Mouse (Mus musculus): ENCODE measurements around the gene Mrpl49. TPM values are rescaled to one million over a fixed set of nuclear protein-coding genes. Genes with fewer than 3 reads are reported as not detected.

Mrpl49 gene
- polyA plus RNA-seq, 1 experiment from 2014 or later = 80.2 TPM

- 86% methylated on average over 10 of the region's 10 CpGs for WGBS
- ATAC-seq (ENCODE audit: insufficient read depth) (no peak), DNase-seq (no peak)
- no peaks in the 10 kb centered on the region for H3K36me3 ChIP-seq (ENCODE audit: insufficient read depth)
- no peak overlapping the region for H3K9ac ChIP-seq
- H3K4me1 ChIP-seq (ENCODE audit: insufficient read depth) = no peaks in the 10 kb centered on the region
- no peak for TF ChIP-seq CTCF (IDR thresholded peaks at IDR 0.05; ENCODE audit: low read depth)
- H3K27ac ChIP-seq (ENCODE audit: low read depth) = no peak overlapping the region
- H3K27me3 ChIP-seq (ENCODE audit: insufficient read depth, low read length) = no peaks in the 10 kb centered on the region
- H3K9me3 ChIP-seq (ENCODE audit: low read depth, low read length) = no peaks in the 10 kb centered on the region
- no peak overlapping the region for H3K4me3 ChIP-seq (ENCODE audit: low read depth, low read length)
- H3K4me2 ChIP-seq = peak overlapping the region; percentile 88; the same call in 1 of the 2 replicates
These were observed 43.9 kb downstream of the Mrpl49 start for GRCm38 (mm10) chr19:6013691-6014090.

GRCm38 (mm10) chr19:6009137-6009536, 48.4 kb downstream of the Mrpl49 start:
- ATAC-seq (ENCODE audit: insufficient read depth) = no peak
- Histone ChIP-seq H3K4me2 (no peak overlapping the region), H3K9ac (no peak overlapping the region), H3K9me3 (ENCODE audit: low read depth, low read length) (no peaks in the 10 kb centered on the region), H3K27me3 (ENCODE audit: insufficient read depth, low read length) (no peaks in the 10 kb centered on the region), H3K4me3 (ENCODE audit: low read depth, low read length) (no peak overlapping the region), H3K27ac (ENCODE audit: low read depth) (no peak overlapping the region), H3K4me1 (ENCODE audit: insufficient read depth) (no peaks in the 10 kb centered on the region), H3K36me3 (ENCODE audit: insufficient read depth) (no peaks in the 10 kb centered on the region)
- no peak for DNase-seq
- WGBS = 81% methylated on average over 8 of the region's 8 CpGs
- TF ChIP-seq CTCF (IDR thresholded peaks at IDR 0.05; ENCODE audit: low read depth) = no peak

GRCm38 (mm10) chr19:6007013-6007412, 50.6 kb downstream of the Mrpl49 start:
- Histone ChIP-seq H3K36me3 (ENCODE audit: insufficient read depth) (no peaks in the 10 kb centered on the region), H3K27me3 (ENCODE audit: insufficient read depth, low read length) (no peaks in the 10 kb centered on the region), H3K4me1 (ENCODE audit: insufficient read depth) (no peaks in the 10 kb centered on the region), H3K27ac (ENCODE audit: low read depth) (no peak overlapping the region), H3K4me3 (ENCODE audit: low read depth, low read length) (no peak overlapping the region), H3K9me3 (ENCODE audit: low read depth, low read length) (no peaks in the 10 kb centered on the region), H3K4me2 (no peak overlapping the region), H3K9ac (no peak overlapping the region)
- ATAC-seq (ENCODE audit: insufficient read depth) = no peak
- TF ChIP-seq CTCF (IDR thresholded peaks at IDR 0.05; ENCODE audit: low read depth) = no peak
- WGBS = 80% methylated on average over 13 of the region's 13 CpGs
- no peak for DNase-seq

- WGBS = 45% methylated on average over 11 of the region's 11 CpGs
- TF ChIP-seq CTCF (IDR thresholded peaks at IDR 0.05; ENCODE audit: low read depth) = no peak
These were observed 52.0 kb downstream of the Mrpl49 start for GRCm38 (mm10) chr19:6005541-6005940.

More at GRCm38 (mm10) chr19:6005541-6005940, 52.0 kb downstream of the Mrpl49 start:
- H3K27me3 ChIP-seq (ENCODE audit: insufficient read depth, low read length) = no peaks in the 10 kb centered on the region
- no peaks in the 10 kb centered on the region for H3K4me1 ChIP-seq (ENCODE audit: insufficient read depth)
- no peak overlapping the region for H3K9ac ChIP-seq
- ATAC-seq (ENCODE audit: insufficient read depth) = no peak
- no peaks in the 10 kb centered on the region for H3K36me3 ChIP-seq (ENCODE audit: insufficient read depth)
- no peaks in the 10 kb centered on the region for H3K9me3 ChIP-seq (ENCODE audit: low read depth, low read length)
- H3K4me3 ChIP-seq (ENCODE audit: low read depth, low read length) = no peak overlapping the region
- peak; percentile 13 for DNase-seq
- H3K27ac ChIP-seq (ENCODE audit: low read depth) = no peak overlapping the region
- no peak overlapping the region for H3K4me2 ChIP-seq

Small RNA genes within 50 kb of the gene (microRNA-seq; reads per million reads assigned to microRNA genes)
- 1.7 reads per million for gene Mir6988 (ENCODE audit: borderline number of aligned reads)

Other genes with a start within 250 kb of the Mrpl49 start
- 37.9 and 42.2 TPM in 2 replicates for gene Frmd8, start 182.5 kb downstream of the Mrpl49 start, polyA plus RNA-seq (2014; fragmentation: Nextera tagmentation; extraction: Ambion mirVana)
- gene Slc25a45, start 180.0 kb downstream of the Mrpl49 start, polyA plus RNA-seq (2014; fragmentation: Nextera tagmentation; extraction: Ambion mirVana) = 2.4 TPM in 2 replicates
- gene Tigd3, start 163.6 kb downstream of the Mrpl49 start, polyA plus RNA-seq (2014; fragmentation: Nextera tagmentation; extraction: Ambion mirVana) = 2.7 and 3.8 TPM in 2 replicates
- 147 and 162 TPM in 2 replicates for gene Dpf2, start 144.8 kb downstream of the Mrpl49 start, polyA plus RNA-seq (2014; fragmentation: Nextera tagmentation; extraction: Ambion mirVana)
- 9.8 and 9.9 TPM in 2 replicates for gene Cdc42ep2, start 133.0 kb downstream of the Mrpl49 start, polyA plus RNA-seq (2014; fragmentation: Nextera tagmentation; extraction: Ambion mirVana)
- gene Pola2, start 93.6 kb downstream of the Mrpl49 start, polyA plus RNA-seq (2014; fragmentation: Nextera tagmentation; extraction: Ambion mirVana) = 88.7 and 89.3 TPM in 2 replicates
- gene Slc22a20, start 71.6 kb downstream of the Mrpl49 start, polyA plus RNA-seq (2014; fragmentation: Nextera tagmentation; extraction: Ambion mirVana) = not detected in 2 replicates
- gene Capn1, start 41.9 kb downstream of the Mrpl49 start, polyA plus RNA-seq (2014; fragmentation: Nextera tagmentation; extraction: Ambion mirVana) = 9.6 and 11.3 TPM in 2 replicates
- gene Syvn1, start 11.2 kb downstream of the Mrpl49 start, polyA plus RNA-seq (2014; fragmentation: Nextera tagmentation; extraction: Ambion mirVana) = 30.0 and 34.3 TPM in 2 replicates
- 825 and 884 TPM in 2 replicates for gene Fau, start 59 bp upstream of the Mrpl49 start, polyA plus RNA-seq (2014; fragmentation: Nextera tagmentation; extraction: Ambion mirVana)
- gene Znhit2, start 3.4 kb upstream of the Mrpl49 start, polyA plus RNA-seq (2014; fragmentation: Nextera tagmentation; extraction: Ambion mirVana) = 33.8 and 34.3 TPM in 2 replicates
- gene Tm7sf2, start 10.6 kb upstream of the Mrpl49 start, polyA plus RNA-seq (2014; fragmentation: Nextera tagmentation; extraction: Ambion mirVana) = 11.3 and 14.9 TPM in 2 replicates
- gene Vps51, start 19.4 kb upstream of the Mrpl49 start, polyA plus RNA-seq (2014; fragmentation: Nextera tagmentation; extraction: Ambion mirVana) = 63.2 and 63.5 TPM in 2 replicates
- gene Tmem262, start 22.2 kb upstream of the Mrpl49 start, polyA plus RNA-seq (2014; fragmentation: Nextera tagmentation; extraction: Ambion mirVana) = not detected in 2 replicates
- gene Gm28374, start 24.5 kb upstream of the Mrpl49 start, polyA plus RNA-seq (2014; fragmentation: Nextera tagmentation; extraction: Ambion mirVana) = 1.0 and 1.6 TPM in 2 replicates
- 68.8 and 72.3 TPM in 2 replicates for gene Zfpl1, start 27.2 kb upstream of the Mrpl49 start, polyA plus RNA-seq (2014; fragmentation: Nextera tagmentation; extraction: Ambion mirVana)
- gene Cdca5, start 27.2 kb upstream of the Mrpl49 start, polyA plus RNA-seq (2014; fragmentation: Nextera tagmentation; extraction: Ambion mirVana) = 49.0 and 52.7 TPM in 2 replicates
- gene AC131692.1, start 36.6 kb upstream of the Mrpl49 start, polyA plus RNA-seq (2014; fragmentation: Nextera tagmentation; extraction: Ambion mirVana) = 0.68 TPM in 1 of 2 replicates, not detected in the other
- 0.51 and 0.57 TPM in 2 replicates for gene Naaladl1, start 48.0 kb upstream of the Mrpl49 start, polyA plus RNA-seq (2014; fragmentation: Nextera tagmentation; extraction: Ambion mirVana)
- 55.2 and 56.5 TPM in 2 replicates for gene Sac3d1, start 60.9 kb upstream of the Mrpl49 start, polyA plus RNA-seq (2014; fragmentation: Nextera tagmentation; extraction: Ambion mirVana)
- gene Snx15, start 70.5 kb upstream of the Mrpl49 start, polyA plus RNA-seq (2014; fragmentation: Nextera tagmentation; extraction: Ambion mirVana) = 28.6 and 35.3 TPM in 2 replicates
- gene Batf2, start 83.2 kb upstream of the Mrpl49 start, polyA plus RNA-seq (2014; fragmentation: Nextera tagmentation; extraction: Ambion mirVana) = 0.18 and 0.28 TPM in 2 replicates
- gene Arl2, start 83.8 kb upstream of the Mrpl49 start, polyA plus RNA-seq (2014; fragmentation: Nextera tagmentation; extraction: Ambion mirVana) = 78.8 and 89.2 TPM in 2 replicates
- not detected in 2 replicates for gene Majin, start 126.6 kb upstream of the Mrpl49 start, polyA plus RNA-seq (2014; fragmentation: Nextera tagmentation; extraction: Ambion mirVana)
- 0.54 and 0.78 TPM in 2 replicates for gene Gpha2, start 168.6 kb upstream of the Mrpl49 start, polyA plus RNA-seq (2014; fragmentation: Nextera tagmentation; extraction: Ambion mirVana)
- gene Ppp2r5b, start 178.1 kb upstream of the Mrpl49 start, polyA plus RNA-seq (2014; fragmentation: Nextera tagmentation; extraction: Ambion mirVana) = 16.4 and 19.3 TPM in 2 replicates
- 11.9 and 13.0 TPM in 2 replicates for gene Atg2a, start 183.9 kb upstream of the Mrpl49 start, polyA plus RNA-seq (2014; fragmentation: Nextera tagmentation; extraction: Ambion mirVana)
- 50.3 and 53.2 TPM in 2 replicates for gene Ehd1, start 218.9 kb upstream of the Mrpl49 start, polyA plus RNA-seq (2014; fragmentation: Nextera tagmentation; extraction: Ambion mirVana)
- 0.82 and 1.2 TPM in 2 replicates for gene Cdc42bpg, start 248.7 kb upstream of the Mrpl49 start, polyA plus RNA-seq (2014; fragmentation: Nextera tagmentation; extraction: Ambion mirVana)